Mouse (Mus musculus) stomach, postnatal 0 days (tissue): ENCODE measurements at regions not wholly inside any gene's neighbourhood (a gene's known extent, or its start where the extent isn't known, plus 50 kb on each side); places are given as distances from the start of the nearest gene placed in this dataset.

ENCODE experiments used
- CTCF ChIP-seq: IDR thresholded peaks from 2 replicates; pipeline ENCODE4 v1.5.1; 2016; ENCODE audit warnings: antibody characterized with exemption, low read depth, mild to moderate bottlenecking, moderate library complexity
- EP300 ChIP-seq: optimal IDR thresholded peaks from 2 replicates; pipeline ENCODE3; 2016; ENCODE audit warnings: antibody characterized with exemption

GRCm38 (mm10) chr14:29851286-29851685, 116.8 kb upstream of the Selenok start:
- TF ChIP-seq CTCF (no peak), EP300 (no peak)
